Mouse (Mus musculus) lung, adult 2 months (tissue): ENCODE measurements at regions not wholly inside any gene's neighbourhood (a gene's known extent, or its start where the extent isn't known, plus 50 kb on each side); places are given as distances from the start of the nearest gene placed in this dataset.
A peak's percentile ranks its signal among the peaks of the same experiment; 100 is the strongest.

Source experiments
- DNase-seq: peaks from one replicate; pipeline ENCODE4 v3.0.0; 2022
- H3K4me1 ChIP-seq: fragments of 200-500 bp; 2 replicates; pipeline ENCODE4 v1.6.1; 2011; ENCODE audit warnings: low read length; ENCODE audit not compliant: control insufficient read depth, insufficient read depth
- H3K4me3 ChIP-seq: fragments of 200-500 bp; replicated peaks from 2 replicates; pipeline ENCODE3; 2011; ENCODE audit warnings: low read depth, mild to moderate bottlenecking, control low read depth, low read length; ENCODE audit errors: extremely low read depth
- CTCF ChIP-seq: fragments of 200-500 bp; IDR thresholded peaks from 2 replicates; pipeline ENCODE4 v1.5.1; 2011; ENCODE audit warnings: mild to moderate bottlenecking, low read length, control low read depth; ENCODE audit not compliant: insufficient read depth
- POLR2A ChIP-seq: fragments of 200-500 bp; IDR thresholded peaks from 2 replicates; pipeline ENCODE4 v1.6.1; 2011; ENCODE audit warnings: low read depth, mild to moderate bottlenecking, control low read depth, low read length, borderline replicate concordance; ENCODE audit errors: extremely low read depth
- WGBS: fragments of 180-500 bp; shearing (Covaris S2); methylation state at CpG from one replicate; pipeline ENCODE4 v1.1.7; 2018; 5-methylcytosine and 5-hydroxymethylcytosine counted together

GRCm38 (mm10) chr1:191465170-191465569, 62.1 kb upstream of the Ppp2r5a start:
- 27% methylated on average over 2 of the region's 2 CpGs for WGBS
- no peak for TF ChIP-seq POLR2A
- no peak for TF ChIP-seq CTCF
- peaks cover 6% of the 10 kb centered on the region for H3K4me1 ChIP-seq
- DNase-seq = no peak
- H3K4me3 ChIP-seq = no peak overlapping the region

- TF ChIP-seq POLR2A (peak; percentile 18; the same call in 1 of the 2 replicates), CTCF (no peak)
- H3K4me3 ChIP-seq = no peak overlapping the region
Measured at GRCm38 (mm10) chr1:191461811-191462491, 58.9 kb upstream of the Ppp2r5a start.

GRCm38 (mm10) chr1:191459066-191459465, 56.0 kb upstream of the Ppp2r5a start:
- H3K4me1 ChIP-seq = peaks cover 13% of the 10 kb centered on the region
- WGBS = 63% methylated on average over 5 of the region's 5 CpGs
- H3K4me3 ChIP-seq = no peak overlapping the region
- no peak for TF ChIP-seq POLR2A
- TF ChIP-seq CTCF = no peak
- DNase-seq = no peak

More at GRCm38 (mm10) chr1:191461811-191462491, 58.9 kb upstream of the Ppp2r5a start:
- no peak for DNase-seq
- 13% methylated on average over 9 of the region's 9 CpGs for WGBS
- peaks cover 13% of the 10 kb centered on the region for H3K4me1 ChIP-seq

- DNase-seq = no peak
- Histone ChIP-seq H3K4me1 (peaks cover 13% of the 10 kb centered on the region), H3K4me3 (no peak overlapping the region)
- TF ChIP-seq CTCF (no peak), POLR2A (no peak)
- WGBS = 52% methylated on average over 2 of the region's 2 CpGs
Measured at GRCm38 (mm10) chr1:191458292-191458691, 55.2 kb upstream of the Ppp2r5a start.

GRCm38 (mm10) chr1:191457103-191457502, 54.0 kb upstream of the Ppp2r5a start:
- H3K4me3 ChIP-seq = no peak overlapping the region
- TF ChIP-seq CTCF = no peak
- no peak for TF ChIP-seq POLR2A
- peaks cover 13% of the 10 kb centered on the region for H3K4me1 ChIP-seq
- WGBS = 44% methylated on average over 4 of the region's 4 CpGs
- no peak for DNase-seq

GRCm38 (mm10) chr1:191454604-191455003, 51.5 kb upstream of the Ppp2r5a start:
- peaks cover 10% of the 10 kb centered on the region; the same call in 1 of the 2 replicates for H3K4me1 ChIP-seq
- 54% methylated on average over 3 of the region's 3 CpGs for WGBS
- H3K4me3 ChIP-seq = no peak overlapping the region
- DNase-seq = no peak
- TF ChIP-seq CTCF = no peak

GRCm38 (mm10) chr1:191453589-191453988, 50.5 kb upstream of the Ppp2r5a start:
- Histone ChIP-seq H3K4me3 (no peak overlapping the region), H3K4me1 (peaks cover 15% of the 10 kb centered on the region)
- TF ChIP-seq POLR2A (no peak), CTCF (no peak)
- no peak for DNase-seq
- WGBS = 27% methylated on average over 3 of the region's 3 CpGs
